Mouse (Mus musculus): ENCODE measurements around the gene Ttc28.

- TF ChIP-seq CTCF (IDR thresholded peaks at IDR 0.05; ENCODE audit: low read depth, low read length) (no peak), POLR2A (IDR thresholded peaks at IDR 0.05; ENCODE audit: extremely low read depth, insufficient read depth, low read length) (no peak)
Observed at GRCm38 (mm10) chr5:111218111-111218891, 338.7 kb downstream of the Ttc28 start.
